Mouse (Mus musculus): ENCODE measurements around the gene Plch2. TPM values are rescaled to one million over a fixed set of nuclear protein-coding genes. Genes with fewer than 3 reads are reported as not detected.

Plch2 gene
- polyA plus RNA-seq, 1 experiment from 2014 or later = 0.43 TPM

- Histone ChIP-seq H3K9ac (ENCODE audit: low read depth, low read length) (no peak overlapping the region), H3K27me3 (replicated peaks; ENCODE audit: control insufficient read depth, insufficient read depth, low read length) (peaks cover 4% of the 10 kb centered on the region), H3K4me1 (replicated peaks; ENCODE audit: control insufficient read depth, insufficient read depth, low read length) (peaks cover 5% of the 10 kb centered on the region; the same call in 1 of the 2 replicates), H3K27ac (ENCODE audit: low read depth, low read length) (no peak overlapping the region), H3K36me3 (ENCODE audit: control insufficient read depth, insufficient read depth, low read length) (no peaks in the 10 kb centered on the region), H3K9me3 (ENCODE audit: control insufficient read depth, low read length) (no peaks in the 10 kb centered on the region), H3K4me3 (ENCODE audit: low read depth, low read length) (no peak overlapping the region), H3K4me2 (no peak overlapping the region)
- ATAC-seq (replicated peaks; ENCODE audit: low FRiP score) (no peak), DNase-seq (ENCODE audit: low spot score) (no peak)
- 58% methylated on average over 7 of the region's 7 CpGs for WGBS
Observed at GRCm38 (mm10) chr4:155022228-155022855, 34.2 kb downstream of the Plch2 start.

GRCm38 (mm10) chr4:155020813-155021212 is 35.8 kb downstream of the Plch2 start:
- no peak overlapping the region for H3K27ac ChIP-seq (ENCODE audit: low read depth, low read length)
- H3K9me3 ChIP-seq (ENCODE audit: control insufficient read depth, low read length) = no peaks in the 10 kb centered on the region
- no peaks in the 10 kb centered on the region for H3K36me3 ChIP-seq (ENCODE audit: control insufficient read depth, insufficient read depth, low read length)
- ATAC-seq (replicated peaks; ENCODE audit: low FRiP score) (no peak), DNase-seq (ENCODE audit: low spot score) (no peak)
- peaks cover 4% of the 10 kb centered on the region for H3K27me3 ChIP-seq (replicated peaks; ENCODE audit: control insufficient read depth, insufficient read depth, low read length)
- no peak overlapping the region for H3K4me3 ChIP-seq (ENCODE audit: low read depth, low read length)
- H3K4me2 ChIP-seq = no peak overlapping the region
- H3K9ac ChIP-seq (ENCODE audit: low read depth, low read length) = no peak overlapping the region
- peaks cover 5% of the 10 kb centered on the region; the same call in 1 of the 2 replicates for H3K4me1 ChIP-seq (replicated peaks; ENCODE audit: control insufficient read depth, insufficient read depth, low read length)
- WGBS = 59% methylated on average over 9 of the region's 9 CpGs

GRCm38 (mm10) chr4:155020141-155020540 is 36.4 kb downstream of the Plch2 start:
- ATAC-seq (replicated peaks; ENCODE audit: low FRiP score) (no peak), DNase-seq (ENCODE audit: low spot score) (no peak)
- no peak overlapping the region for H3K4me3 ChIP-seq (ENCODE audit: low read depth, low read length)
- H3K4me1 ChIP-seq (replicated peaks; ENCODE audit: control insufficient read depth, insufficient read depth, low read length) = peaks cover 5% of the 10 kb centered on the region; the same call in 1 of the 2 replicates
- H3K9ac ChIP-seq (ENCODE audit: low read depth, low read length) = no peak overlapping the region
- no peaks in the 10 kb centered on the region for H3K36me3 ChIP-seq (ENCODE audit: control insufficient read depth, insufficient read depth, low read length)
- peaks cover 4% of the 10 kb centered on the region for H3K27me3 ChIP-seq (replicated peaks; ENCODE audit: control insufficient read depth, insufficient read depth, low read length)
- no peaks in the 10 kb centered on the region for H3K9me3 ChIP-seq (ENCODE audit: control insufficient read depth, low read length)
- no peak overlapping the region for H3K4me2 ChIP-seq
- WGBS = 38% methylated on average over 1 of the region's 1 CpGs
- no peak overlapping the region for H3K27ac ChIP-seq (ENCODE audit: low read depth, low read length)

GRCm38 (mm10) chr4:155019336-155019847 is 37.2 kb downstream of the Plch2 start:
- Histone ChIP-seq H3K27me3 (replicated peaks; ENCODE audit: control insufficient read depth, insufficient read depth, low read length) (peaks cover 4% of the 10 kb centered on the region), H3K9me3 (ENCODE audit: control insufficient read depth, low read length) (no peaks in the 10 kb centered on the region), H3K4me1 (replicated peaks; ENCODE audit: control insufficient read depth, insufficient read depth, low read length) (peaks cover 5% of the 10 kb centered on the region; the same call in 1 of the 2 replicates), H3K9ac (ENCODE audit: low read depth, low read length) (no peak overlapping the region), H3K4me3 (ENCODE audit: low read depth, low read length) (no peak overlapping the region), H3K36me3 (ENCODE audit: control insufficient read depth, insufficient read depth, low read length) (no peaks in the 10 kb centered on the region), H3K4me2 (no peak overlapping the region; the same call in 1 of the 2 replicates), H3K27ac (ENCODE audit: low read depth, low read length) (no peak overlapping the region)
- 1% methylated on average over 10 of the region's 10 CpGs for WGBS
- ATAC-seq (replicated peaks; ENCODE audit: low FRiP score) = 0 out of 2 replicates have a peak, but pooled peaks have one; percentile 26
- no peak for DNase-seq (ENCODE audit: low spot score)

- Histone ChIP-seq H3K36me3 (ENCODE audit: control insufficient read depth, insufficient read depth, low read length) (no peaks in the 10 kb centered on the region), H3K4me2 (no peak overlapping the region; the same call in 1 of the 2 replicates), H3K9me3 (ENCODE audit: control insufficient read depth, low read length) (no peaks in the 10 kb centered on the region), H3K4me3 (ENCODE audit: low read depth, low read length) (no peak overlapping the region), H3K4me1 (replicated peaks; ENCODE audit: control insufficient read depth, insufficient read depth, low read length) (peaks cover 5% of the 10 kb centered on the region; the same call in 1 of the 2 replicates), H3K27ac (ENCODE audit: low read depth, low read length) (no peak overlapping the region), H3K9ac (ENCODE audit: low read depth, low read length) (no peak overlapping the region), H3K27me3 (replicated peaks; ENCODE audit: control insufficient read depth, insufficient read depth, low read length) (peaks cover 4% of the 10 kb centered on the region)
- ATAC-seq (replicated peaks; ENCODE audit: low FRiP score) = 0 out of 2 replicates have a peak, but pooled peaks have one; percentile 21
- DNase-seq (ENCODE audit: low spot score) = peak; percentile 43
- 8% methylated on average over 15 of the region's 15 CpGs for WGBS
Observed at GRCm38 (mm10) chr4:155018601-155019335, 37.8 kb downstream of the Plch2 start.

- 69% methylated on average over 8 of the region's 8 CpGs for WGBS
- Histone ChIP-seq H3K4me3 (ENCODE audit: low read depth, low read length) (no peak overlapping the region), H3K9ac (ENCODE audit: low read depth, low read length) (no peak overlapping the region), H3K27ac (ENCODE audit: low read depth, low read length) (no peak overlapping the region), H3K9me3 (ENCODE audit: control insufficient read depth, low read length) (no peaks in the 10 kb centered on the region), H3K27me3 (replicated peaks; ENCODE audit: control insufficient read depth, insufficient read depth, low read length) (peaks cover 4% of the 10 kb centered on the region), H3K4me1 (replicated peaks; ENCODE audit: control insufficient read depth, insufficient read depth, low read length) (peaks cover 5% of the 10 kb centered on the region; the same call in 1 of the 2 replicates), H3K36me3 (ENCODE audit: control insufficient read depth, insufficient read depth, low read length) (no peaks in the 10 kb centered on the region), H3K4me2 (no peak overlapping the region)
- ATAC-seq (replicated peaks; ENCODE audit: low FRiP score) (no peak), DNase-seq (ENCODE audit: low spot score) (no peak)
Observed at GRCm38 (mm10) chr4:155018066-155018465, 38.5 kb downstream of the Plch2 start.

GRCm38 (mm10) chr4:155017253-155017878 is 39.2 kb downstream of the Plch2 start:
- Histone ChIP-seq H3K27me3 (replicated peaks; ENCODE audit: control insufficient read depth, insufficient read depth, low read length) (peaks cover 4% of the 10 kb centered on the region), H3K4me1 (replicated peaks; ENCODE audit: control insufficient read depth, insufficient read depth, low read length) (peaks cover 5% of the 10 kb centered on the region; the same call in 1 of the 2 replicates), H3K9ac (ENCODE audit: low read depth, low read length) (no peak overlapping the region), H3K27ac (ENCODE audit: low read depth, low read length) (no peak overlapping the region), H3K36me3 (ENCODE audit: control insufficient read depth, insufficient read depth, low read length) (no peaks in the 10 kb centered on the region), H3K4me3 (ENCODE audit: low read depth, low read length) (no peak overlapping the region), H3K4me2 (no peak overlapping the region), H3K9me3 (ENCODE audit: control insufficient read depth, low read length) (no peaks in the 10 kb centered on the region)
- ATAC-seq (replicated peaks; ENCODE audit: low FRiP score) (no peak), DNase-seq (ENCODE audit: low spot score) (no peak)
- 59% methylated on average over 11 of the region's 11 CpGs for WGBS

- Histone ChIP-seq H3K27ac (ENCODE audit: low read depth, low read length) (no peak overlapping the region), H3K9me3 (ENCODE audit: control insufficient read depth, low read length) (no peaks in the 10 kb centered on the region), H3K9ac (ENCODE audit: low read depth, low read length) (no peak overlapping the region), H3K36me3 (ENCODE audit: control insufficient read depth, insufficient read depth, low read length) (no peaks in the 10 kb centered on the region), H3K4me1 (replicated peaks; ENCODE audit: control insufficient read depth, insufficient read depth, low read length) (peaks cover 5% of the 10 kb centered on the region; the same call in 1 of the 2 replicates), H3K4me3 (ENCODE audit: low read depth, low read length) (no peak overlapping the region), H3K27me3 (replicated peaks; ENCODE audit: control insufficient read depth, insufficient read depth, low read length) (peaks cover 4% of the 10 kb centered on the region), H3K4me2 (no peak overlapping the region)
- DNase-seq (ENCODE audit: low spot score) (no peak), ATAC-seq (replicated peaks; ENCODE audit: low FRiP score) (no peak)
- WGBS = 62% methylated on average over 11 of the region's 11 CpGs
Observed at GRCm38 (mm10) chr4:155016807-155017206, 39.8 kb downstream of the Plch2 start.
